Mouse (Mus musculus) lung, embryonic 14.5 days (tissue): ENCODE measurements at regions not wholly inside any gene's neighbourhood (a gene's known extent, or its start where the extent isn't known, plus 50 kb on each side); places are given as distances from the start of the nearest gene placed in this dataset.

Experiments used
- ATAC-seq: fragments of 200-750 bp; cut with Nextera tagmentation; 2 replicates; pipeline ENCODE4 v1.8.0; 2017; ENCODE audit warnings: mild to moderate bottlenecking, moderate TSS enrichment, moderate library complexity; ENCODE audit not compliant: insufficient read depth
- DNase-seq: peaks from one replicate; pipeline ENCODE4 v3.0.0-alpha.2; 2015
- H3K27ac ChIP-seq: fragments of 300-500 bp; sonication (generic); 2 replicates; pipeline ENCODE4 v1.5.1; 2014; ENCODE audit warnings: low read depth, mild to moderate bottlenecking, moderate library complexity
- H3K27me3 ChIP-seq: fragments of 300-500 bp; sonication (generic); 2 replicates; pipeline ENCODE4 v1.6.1; 2014; ENCODE audit warnings: low read length, control low read depth; ENCODE audit not compliant: insufficient read depth
- H3K36me3 ChIP-seq: fragments of 300-500 bp; sonication (generic); 2 replicates; pipeline ENCODE4 v1.6.1; 2014; ENCODE audit warnings: control low read depth; ENCODE audit not compliant: insufficient read depth
- H3K4me1 ChIP-seq: fragments of 300-500 bp; sonication (generic); 2 replicates; pipeline ENCODE4 v1.6.1; 2014; ENCODE audit warnings: antibody characterized with exemption, control low read depth; ENCODE audit not compliant: insufficient read depth
- H3K4me2 ChIP-seq: fragments of 300-500 bp; sonication (generic); 2 replicates; pipeline ENCODE4 v1.6.1; 2014; ENCODE audit warnings: mild to moderate bottlenecking
- H3K4me3 ChIP-seq: fragments of 300-500 bp; sonication (generic); 2 replicates; pipeline ENCODE4 v1.5.1; 2014; ENCODE audit warnings: low read depth, low read length
- H3K9ac ChIP-seq: fragments of 300-500 bp; sonication (generic); 2 replicates; pipeline ENCODE4 v1.6.1; 2014
- H3K9me3 ChIP-seq: fragments of 300-500 bp; sonication (generic); 2 replicates; pipeline ENCODE4 v1.6.1; 2016; ENCODE audit warnings: low read depth, low read length, control low read depth
- CTCF ChIP-seq: IDR thresholded peaks from 2 replicates; pipeline ENCODE4 v1.5.1; 2016; ENCODE audit warnings: antibody characterized with exemption, low read depth
- WGBS: fragments of 180-500 bp; shearing (Covaris S2); extraction: QIAGEN DNeasy Blood & Tissue Kit; methylation state at CpG from one replicate; pipeline ENCODE4 v1.1.7; 2014; 5-methylcytosine and 5-hydroxymethylcytosine counted together

GRCm38 (mm10) chr10:17403899-17404298, 319.1 kb upstream of the Cited2 start:
- no peaks in the 10 kb centered on the region for H3K4me1 ChIP-seq
- H3K9me3 ChIP-seq, result no peaks in the 10 kb centered on the region
- H3K36me3 ChIP-seq, result no peaks in the 10 kb centered on the region
- H3K27ac ChIP-seq, result no peak overlapping the region
- H3K4me3 ChIP-seq, result no peak overlapping the region
- DNase-seq (no peak), ATAC-seq (no peak)
- H3K9ac ChIP-seq, result no peak overlapping the region
- no peaks in the 10 kb centered on the region for H3K27me3 ChIP-seq
- H3K4me2 ChIP-seq, result no peak overlapping the region
- no peak for TF ChIP-seq CTCF

- Histone ChIP-seq H3K27me3 (no peaks in the 10 kb centered on the region), H3K9ac (no peak overlapping the region), H3K9me3 (no peaks in the 10 kb centered on the region), H3K4me2 (no peak overlapping the region), H3K36me3 (no peaks in the 10 kb centered on the region), H3K4me3 (no peak overlapping the region), H3K27ac (no peak overlapping the region), H3K4me1 (no peaks in the 10 kb centered on the region)
- DNase-seq (peak; percentile 34), ATAC-seq (no peak)
- TF ChIP-seq CTCF, result no peak
- WGBS, result 20% methylated on average over 2 of the region's 2 CpGs
Observed at GRCm38 (mm10) chr10:17407854-17408606, 315.0 kb upstream of the Cited2 start.

- Histone ChIP-seq H3K4me3 (no peak overlapping the region), H3K4me2 (no peak overlapping the region), H3K9ac (no peak overlapping the region), H3K27ac (no peak overlapping the region), H3K4me1 (no peaks in the 10 kb centered on the region), H3K9me3 (no peaks in the 10 kb centered on the region), H3K27me3 (no peaks in the 10 kb centered on the region), H3K36me3 (no peaks in the 10 kb centered on the region)
- 40% methylated on average over 1 of the region's 1 CpGs for WGBS
- DNase-seq (no peak), ATAC-seq (no peak)
- no peak for TF ChIP-seq CTCF
Observed at GRCm38 (mm10) chr10:17408781-17409180, 314.2 kb upstream of the Cited2 start.

GRCm38 (mm10) chr10:17411300-17411987, 311.6 kb upstream of the Cited2 start:
- ATAC-seq, result peak; percentile 86
- H3K27ac ChIP-seq, result no peak overlapping the region
- H3K36me3 ChIP-seq, result no peaks in the 10 kb centered on the region
- H3K4me1 ChIP-seq, result no peaks in the 10 kb centered on the region
- no peak for TF ChIP-seq CTCF
- peak; percentile 70 for DNase-seq
- H3K9ac ChIP-seq, result no peak overlapping the region
- 34% methylated on average over 4 of the region's 4 CpGs for WGBS
- no peak overlapping the region for H3K4me3 ChIP-seq
- H3K27me3 ChIP-seq, result no peaks in the 10 kb centered on the region
- H3K4me2 ChIP-seq, result no peak overlapping the region
- no peaks in the 10 kb centered on the region for H3K9me3 ChIP-seq

- WGBS, result 90% methylated on average over 3 of the region's 3 CpGs
- no peak for TF ChIP-seq CTCF
- Histone ChIP-seq H3K36me3 (no peaks in the 10 kb centered on the region), H3K9ac (no peak overlapping the region), H3K4me2 (no peak overlapping the region), H3K4me3 (no peak overlapping the region), H3K27ac (no peak overlapping the region), H3K4me1 (no peaks in the 10 kb centered on the region), H3K27me3 (no peaks in the 10 kb centered on the region), H3K9me3 (no peaks in the 10 kb centered on the region)
- no peak for ATAC-seq
- no peak for DNase-seq
Observed at GRCm38 (mm10) chr10:17415112-17415511, 307.9 kb upstream of the Cited2 start.

- H3K36me3 ChIP-seq, result no peaks in the 10 kb centered on the region
- H3K4me3 ChIP-seq, result no peak overlapping the region
- H3K9ac ChIP-seq, result no peak overlapping the region
- ATAC-seq, result no peak
- H3K4me2 ChIP-seq, result no peak overlapping the region
- DNase-seq, result no peak
- H3K9me3 ChIP-seq, result no peaks in the 10 kb centered on the region
- H3K27ac ChIP-seq, result no peak overlapping the region
- H3K27me3 ChIP-seq, result no peaks in the 10 kb centered on the region
- WGBS, result 77% methylated on average over 1 of the region's 1 CpGs
- TF ChIP-seq CTCF, result no peak
- no peaks in the 10 kb centered on the region for H3K4me1 ChIP-seq
Observed at GRCm38 (mm10) chr10:17416121-17416520, 306.9 kb upstream of the Cited2 start.

GRCm38 (mm10) chr10:17417394-17417793, 305.6 kb upstream of the Cited2 start:
- Histone ChIP-seq H3K9ac (no peak overlapping the region), H3K36me3 (no peaks in the 10 kb centered on the region), H3K4me1 (no peaks in the 10 kb centered on the region), H3K4me2 (no peak overlapping the region), H3K27me3 (no peaks in the 10 kb centered on the region), H3K27ac (no peak overlapping the region), H3K9me3 (no peaks in the 10 kb centered on the region), H3K4me3 (no peak overlapping the region)
- WGBS, result 71% methylated on average over 1 of the region's 1 CpGs
- TF ChIP-seq CTCF, result no peak
- ATAC-seq (no peak), DNase-seq (no peak)
